Comparison of ENCODE assay signal across 11 mouse cellular contexts in the genomic region with DNA sequence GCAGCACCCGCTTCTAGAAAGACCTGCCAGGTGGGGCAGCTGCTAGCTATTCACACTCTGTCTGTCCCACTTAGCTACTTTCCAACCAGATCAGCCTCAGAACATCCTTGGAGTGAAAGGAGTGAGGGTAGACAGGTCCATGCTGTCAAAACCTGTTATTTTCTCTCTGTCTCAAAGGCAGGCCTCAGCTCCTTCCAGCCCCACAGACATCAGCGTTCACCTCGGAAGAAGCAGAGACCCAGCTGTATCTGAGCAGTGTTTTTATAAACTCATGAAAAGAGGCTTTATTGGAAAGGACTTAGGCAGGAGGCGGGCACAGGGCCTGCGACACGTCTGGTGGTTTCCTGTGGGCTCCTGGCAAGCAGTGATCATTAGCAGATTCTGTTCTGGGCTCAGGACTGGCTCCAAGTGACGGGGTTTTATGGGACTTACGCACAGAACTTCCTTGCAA. TPM values are rescaled to one million over a fixed set of nuclear protein-coding genes. Genes with fewer than 3 reads are reported as not detected.
DNase-seq lines count a peak whose midpoint lies in the region; ATAC-seq and TF ChIP-seq lines count a peak whose summit lies in the region.
"Had no signal": no experiment of that assay in that cellular context is flagged by ENCODE, and none has a peak within 500 bp of the region (broad histone marks: within the 10 kb centered on the region; RNA-seq: fewer than 3 reads in every experiment).

No protein-coding gene starts in this region.

- peak; percentile 83 for ATAC-seq in hindbrain, postnatal 0 days
- ATAC-seq in hindbrain, embryonic 11.5 days (ENCODE audit: low FRiP score), result no peak

- no peak for TF ChIP-seq POLR2A in thymus, adult 2 months (IDR thresholded peaks at IDR 0.05; ENCODE audit: control insufficient read depth, extremely low read depth, insufficient read depth, low read length, poor library complexity)

- no peaks in the 10 kb centered on the region for H3K9me3 ChIP-seq in hindbrain, postnatal 0 days (ENCODE audit: low read length)
- H3K9me3 ChIP-seq in hindbrain, embryonic 11.5 days (ENCODE audit: control insufficient read depth, low read length), result no peaks in the 10 kb centered on the region

- H3K27ac ChIP-seq in hindbrain, postnatal 0 days, result no peak overlapping the region
- no peak overlapping the region for H3K27ac ChIP-seq in hindbrain, embryonic 11.5 days (ENCODE audit: low read depth, low read length)
- H3K27ac ChIP-seq in thymus, adult 2 months (ENCODE audit: control insufficient read depth, insufficient read depth, low read length), result no peak overlapping the region
- H3K27ac ChIP-seq: liver, embryonic 14.5 days had no signal

- no peak for TF ChIP-seq CTCF in hindbrain, postnatal 0 days (IDR thresholded peaks at IDR 0.05; ENCODE audit: low read depth)
- TF ChIP-seq CTCF in thymus, adult 2 months (IDR thresholded peaks at IDR 0.05; ENCODE audit: borderline replicate concordance, control insufficient read depth, extremely low read depth, insufficient read depth, low read length, poor library complexity), result no peak

- H3K4me2 ChIP-seq in hindbrain, postnatal 0 days (ENCODE audit: low read depth, low read length), result no peak overlapping the region
- H3K4me2 ChIP-seq in hindbrain, embryonic 11.5 days (replicated peaks; ENCODE audit: low read depth, low read length), result no peak overlapping the region

- H3K9ac ChIP-seq in hindbrain, postnatal 0 days (replicated peaks; ENCODE audit: low read length), result no peak overlapping the region
- H3K9ac ChIP-seq in hindbrain, embryonic 11.5 days (ENCODE audit: low read depth, low read length), result no peak overlapping the region
- H3K9ac ChIP-seq: liver, embryonic 14.5 days had no signal

- no peak overlapping the region for H3K4me3 ChIP-seq in hindbrain, postnatal 0 days (ENCODE audit: low read length)
- no peak overlapping the region for H3K4me3 ChIP-seq in hindbrain, embryonic 11.5 days (ENCODE audit: low read depth, low read length)
- no peak overlapping the region for H3K4me3 ChIP-seq in thymus, adult 2 months (ENCODE audit: control insufficient read depth, insufficient read depth, low read length)

- no peaks in the 10 kb centered on the region for H3K27me3 ChIP-seq in hindbrain, postnatal 0 days (ENCODE audit: insufficient read depth, low read length)
- no peaks in the 10 kb centered on the region for H3K27me3 ChIP-seq in hindbrain, embryonic 11.5 days (ENCODE audit: control insufficient read depth, insufficient read depth, low read length)
- no peaks in the 10 kb centered on the region for H3K27me3 ChIP-seq in thymus, adult 2 months (ENCODE audit: control insufficient read depth, insufficient read depth, low read length)

- no peaks in the 10 kb centered on the region for H3K36me3 ChIP-seq in hindbrain, postnatal 0 days (ENCODE audit: insufficient read depth, low read length)
- no peaks in the 10 kb centered on the region for H3K36me3 ChIP-seq in hindbrain, embryonic 11.5 days (ENCODE audit: control insufficient read depth, insufficient read depth, low read length)
- H3K36me3 ChIP-seq in thymus, adult 2 months (ENCODE audit: control insufficient read depth, insufficient read depth, low read length), result no peaks in the 10 kb centered on the region

- DNase-seq in hindbrain, postnatal 0 days (ENCODE audit: low spot score), result peak; percentile 70
- no peak for DNase-seq in hindbrain, embryonic 11.5 days (ENCODE audit: low spot score)
- DNase-seq in right cerebral cortex, postnatal 14 days, result peak; percentile 25
- no peak for DNase-seq in right cerebral cortex, postnatal 25 days
- peak; percentile 33 for DNase-seq in layer of hippocampus, adult 9-11 months
- DNase-seq in kidney, postnatal 36 days, result no peak
- DNase-seq in thymus, adult 2 months, result no peak
- DNase-seq: cerebellum, adult 18-20 months; kidney, postnatal 14 days; thymus, postnatal 25 days had no signal

- WGBS in hindbrain, postnatal 0 days, result 38% methylated on average over 8 of the region's 8 CpGs
- WGBS in hindbrain, embryonic 11.5 days, result 74% methylated on average over 8 of the region's 8 CpGs
- WGBS in thymus, adult 2 months, result 50% methylated on average over 8 of the region's 8 CpGs

- no peaks in the 10 kb centered on the region for H3K4me1 ChIP-seq in hindbrain, postnatal 0 days (ENCODE audit: insufficient read depth, low read length)
- H3K4me1 ChIP-seq in hindbrain, embryonic 11.5 days (replicated peaks; ENCODE audit: control insufficient read depth, insufficient read depth, low read length), result no peaks in the 10 kb centered on the region
- no peaks in the 10 kb centered on the region for H3K4me1 ChIP-seq in thymus, adult 2 months (replicated peaks; ENCODE audit: control insufficient read depth, insufficient read depth, low read length)

RNA-seq across cellular contexts. Expression of a gene that starts 9.7 kb away (rescaled TPM):
- 35.5 and 40.1 TPM in 2 replicates for total RNA-seq in hindbrain, postnatal 0 days (2014; rRNA removed)
- 51.8 and 59.8 TPM in 2 replicates for polyA plus RNA-seq in hindbrain, postnatal 0 days (2015; fragmentation: Nextera tagmentation; extraction: Ambion mirVana)
- polyA plus RNA-seq in hindbrain, embryonic 11.5 days (2014; fragmentation: Nextera tagmentation; extraction: Ambion mirVana), result 21.5 and 36.4 TPM in 2 replicates
- 224 and 227 TPM in 2 replicates for polyA plus RNA-seq in thymus, adult 2 months (2012; rRNA removed)

Comparison
In these comparisons a context has a peak if more than half of its experiments do, and no peak if none do; other contexts are left out.
1. DNase-seq: peak in hindbrain, postnatal 0 days (single experiment), right cerebral cortex, postnatal 14 days (single experiment) and layer of hippocampus, adult 9-11 months (single experiment); none in hindbrain, embryonic 11.5 days (single experiment), right cerebral cortex, postnatal 25 days (single experiment), kidney, postnatal 36 days (0 of 2) and thymus, adult 2 months (single experiment).